Mouse (Mus musculus) layer of hippocampus, postnatal 10 days (tissue): ENCODE results near the gene Otop3. TPM values are rescaled to one million over a fixed set of nuclear protein-coding genes. Genes with fewer than 3 reads are reported as not detected.
A peak's percentile ranks its signal among the peaks of the same experiment; 100 is the strongest.
"Not testable (repeated sequence)": the region's sequence is repeated elsewhere in the genome, so short reads cannot be mapped to it uniquely, and the experiment has no call there.

Experiments
- DNase-seq, 2 experiments: peaks; one replicate each; pipeline ENCODE4 v3.0.0; 2021; ENCODE audit warnings: low spot score in 2 of 2
- total RNA-seq, 2 experiments: library from RNA; stranded (reverse); gene quantifications; 2 replicates each; pipeline ENCODE4 v1.2.3; 2021

Gene Otop3
- total RNA-seq, 2 experiments from 2014 or later: 0.45 to 0.53 TPM

- DNase-seq: no peak
Measured at GRCm38 (mm10) chr11:115366039-115366705, 31.6 kb downstream of the Otop3 start.

DNA sequence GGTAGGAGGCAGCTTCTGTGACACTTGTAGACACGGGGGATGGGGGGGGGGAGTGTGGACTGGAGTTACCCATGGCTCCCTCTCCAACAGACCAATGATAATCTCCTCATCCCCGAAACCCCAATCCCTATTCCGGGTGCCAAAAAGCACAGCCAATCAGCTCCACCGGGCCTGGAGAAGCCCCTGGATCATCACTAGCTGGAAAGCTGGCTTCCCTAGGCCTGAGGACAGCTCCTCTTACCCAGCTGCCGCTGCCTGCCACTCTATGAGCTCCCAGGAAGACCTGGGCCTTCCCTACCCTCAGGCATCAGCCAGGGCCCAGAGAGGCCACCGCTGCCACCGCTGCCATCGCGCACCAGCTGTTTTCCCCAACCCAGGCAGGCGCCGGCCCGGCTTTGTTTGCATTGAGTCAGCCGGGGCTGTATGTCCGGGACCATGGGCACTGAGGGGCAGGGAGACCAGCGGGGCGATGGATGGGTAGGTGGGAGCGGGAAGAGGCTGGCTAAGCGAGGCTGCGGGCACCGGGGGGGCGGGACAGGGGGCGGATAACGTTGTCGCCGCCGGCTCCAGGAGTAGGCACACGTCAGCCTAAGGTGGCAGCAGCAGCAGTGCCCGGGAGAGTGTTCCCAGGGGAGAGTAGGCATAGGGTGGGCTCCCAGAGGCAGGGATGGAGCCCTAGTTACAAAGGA, 32.3 kb downstream of the Otop3 start:
- peak; percentile 60 to 67 for DNase-seq

- DNase-seq: peak; percentile 81 to 85
Measured at GRCm38 (mm10) chr11:115367395-115367944, 32.9 kb downstream of the Otop3 start, which contains the start of gene Hid1. Gene Hid1 (minus strand): TSS chr11:115367756.

GRCm38 (mm10) chr11:115370368-115370767, 35.8 kb downstream of the Otop3 start:
- no peak for DNase-seq

DNA sequence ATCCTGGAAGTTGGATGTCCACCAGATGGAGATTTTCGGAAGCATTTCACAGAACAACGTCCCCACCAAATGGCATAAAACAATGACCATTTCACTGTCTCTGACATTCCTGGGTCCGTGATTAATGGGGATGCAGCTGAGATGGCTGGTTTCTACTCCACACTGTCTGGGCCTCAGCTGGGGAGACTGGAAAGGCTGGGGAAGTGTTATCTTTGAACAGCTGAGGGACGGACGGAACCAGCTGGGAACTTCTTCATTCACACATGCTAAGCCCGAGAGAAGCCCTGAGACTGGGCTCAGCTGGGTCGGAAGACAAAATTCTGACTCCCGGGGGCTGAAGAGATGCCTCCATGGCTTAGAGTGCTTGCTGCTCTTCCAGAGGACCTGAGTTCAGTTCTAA, 36.8 kb downstream of the Otop3 start:
- no peak for DNase-seq

DNA sequence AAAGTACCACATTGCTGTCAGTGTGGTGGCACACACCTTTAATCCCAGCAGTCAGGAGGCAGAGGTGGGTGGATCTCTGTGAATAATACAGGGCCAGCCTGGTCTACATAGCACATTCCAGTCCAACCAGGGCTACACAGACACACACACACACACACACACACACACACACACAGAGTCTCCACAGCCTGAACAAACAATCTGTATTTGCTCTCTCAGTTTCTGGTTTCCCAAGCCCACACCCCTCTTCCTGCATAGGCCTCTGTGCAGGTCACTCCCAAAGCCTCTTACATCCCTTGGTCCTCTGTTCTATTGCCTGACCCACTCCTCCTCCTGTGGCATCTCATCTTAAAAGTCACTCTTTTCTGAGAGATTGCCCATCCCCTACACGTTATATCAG, 37.5 kb downstream of the Otop3 start:
- DNase-seq: no peak

GRCm38 (mm10) chr11:115372737-115373136, 38.2 kb downstream of the Otop3 start:
- DNase-seq: no peak

GRCm38 (mm10) chr11:115373805-115374694, 39.5 kb downstream of the Otop3 start:
- DNase-seq: peak; percentile 77 to 80

DNA sequence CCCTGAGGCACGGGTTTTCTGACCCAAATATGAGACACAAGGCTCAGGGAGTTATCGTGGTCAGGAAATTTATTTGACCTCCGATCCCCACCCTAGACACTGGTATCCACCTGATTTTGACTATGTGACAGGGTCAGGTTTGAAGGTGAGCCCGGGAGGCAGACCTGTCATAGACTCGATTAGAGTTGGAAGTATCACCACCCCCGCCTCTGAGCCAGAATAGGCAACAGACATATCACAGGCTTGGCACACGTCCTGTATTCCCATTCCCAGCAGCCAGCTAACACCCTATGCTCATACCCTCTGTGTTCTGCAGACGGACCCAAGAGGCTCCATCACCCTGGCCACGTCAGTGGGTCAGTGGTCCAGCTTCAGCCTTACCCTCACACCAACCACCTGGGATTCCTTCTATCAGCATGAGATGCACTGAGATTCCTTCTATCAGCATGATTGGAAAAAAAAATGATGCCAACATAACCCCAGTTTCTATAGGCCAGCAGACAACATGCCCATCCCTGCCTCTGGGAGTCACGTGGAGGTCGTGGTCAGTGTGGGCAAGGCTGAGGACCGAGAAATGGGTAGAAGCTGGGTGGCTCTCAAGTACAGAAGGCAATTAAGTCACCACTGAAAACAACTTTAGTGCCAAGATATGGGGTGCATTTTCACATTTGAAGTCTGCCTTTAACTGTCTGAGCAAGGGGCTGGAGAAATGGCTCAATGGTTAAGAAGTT, 40.3 kb downstream of the Otop3 start:
- peak; percentile 44 to 55 for DNase-seq

DNA sequence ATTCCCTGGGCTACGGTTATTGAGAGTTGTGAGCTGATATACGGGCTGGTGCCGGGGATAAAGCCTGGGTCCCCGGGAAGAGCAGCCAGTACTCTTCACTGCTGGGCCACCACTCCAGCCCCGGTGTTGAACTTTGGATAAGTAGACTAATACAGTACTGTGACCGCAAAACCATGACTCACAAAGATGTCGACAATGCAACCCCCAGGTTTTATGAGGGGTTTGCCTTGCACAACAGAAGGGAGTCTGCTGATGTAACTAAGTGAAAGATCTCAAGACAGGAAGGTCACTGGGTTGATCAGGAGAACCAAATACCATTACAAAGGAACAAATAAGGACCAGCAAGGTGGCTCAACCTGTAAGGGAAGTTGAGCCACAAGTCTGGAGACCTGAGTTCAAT, 42.2 kb downstream of the Otop3 start:
- DNase-seq: no peak

- no peak for DNase-seq
Measured at GRCm38 (mm10) chr11:115377254-115377653, 42.7 kb downstream of the Otop3 start.

GRCm38 (mm10) chr11:115377854-115378253, 43.3 kb downstream of the Otop3 start:
- no peak for DNase-seq

DNA sequence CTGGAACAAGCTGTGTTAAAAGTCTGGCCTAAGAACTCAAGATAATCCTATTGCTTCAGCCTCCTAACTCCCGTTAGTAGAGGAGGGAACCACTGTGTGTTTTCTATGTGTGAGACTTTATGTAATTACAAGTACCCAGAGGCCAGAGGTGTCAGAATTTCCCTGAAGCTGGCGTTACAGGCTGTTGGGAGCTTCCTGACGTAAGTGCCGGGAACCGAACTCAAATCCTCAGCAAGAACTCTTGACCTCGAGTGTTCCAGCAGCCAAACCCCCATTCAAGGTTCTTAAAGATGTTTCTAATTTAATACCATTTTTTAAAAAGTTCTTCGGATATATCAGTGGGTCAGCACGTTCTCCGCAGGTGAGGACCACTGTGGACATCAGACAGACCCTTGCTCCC, 46.7 kb downstream of the Otop3 start:
- no peak for DNase-seq

- DNase-seq: peak; percentile 84 to 90
Measured at GRCm38 (mm10) chr11:115381743-115382539, 47.4 kb downstream of the Otop3 start, which contains the start of gene Cdr2l. Gene Cdr2l (plus strand): TSS chr11:115381916.

DNA sequence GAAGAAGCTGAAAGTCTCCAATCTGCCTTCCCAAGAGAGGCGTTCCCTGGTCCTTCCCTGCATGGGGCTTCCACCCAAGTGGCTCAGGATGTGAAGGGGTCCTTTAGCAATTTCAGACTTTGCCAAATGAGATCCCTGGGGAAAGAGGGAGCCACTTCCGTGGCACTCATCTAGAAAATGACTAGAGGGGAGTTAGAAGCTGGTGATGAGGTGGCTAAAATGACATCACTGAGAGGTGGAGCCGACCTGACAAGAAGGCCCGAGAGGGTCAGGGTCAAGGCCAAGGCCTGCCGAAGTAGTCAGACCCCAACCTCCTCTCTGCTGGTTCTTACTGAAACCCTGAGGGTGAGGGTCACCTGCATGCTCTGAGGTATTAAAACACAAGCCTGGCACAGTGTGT, 48.4 kb downstream of the Otop3 start:
- no peak for DNase-seq

- DNase-seq: peak; percentile 55 to 62
Measured at GRCm38 (mm10) chr11:115383701-115384474, 49.4 kb downstream of the Otop3 start.

- no peak for DNase-seq
Measured at GRCm38 (mm10) chr11:115384587-115384986, 50.1 kb downstream of the Otop3 start.

DNA sequence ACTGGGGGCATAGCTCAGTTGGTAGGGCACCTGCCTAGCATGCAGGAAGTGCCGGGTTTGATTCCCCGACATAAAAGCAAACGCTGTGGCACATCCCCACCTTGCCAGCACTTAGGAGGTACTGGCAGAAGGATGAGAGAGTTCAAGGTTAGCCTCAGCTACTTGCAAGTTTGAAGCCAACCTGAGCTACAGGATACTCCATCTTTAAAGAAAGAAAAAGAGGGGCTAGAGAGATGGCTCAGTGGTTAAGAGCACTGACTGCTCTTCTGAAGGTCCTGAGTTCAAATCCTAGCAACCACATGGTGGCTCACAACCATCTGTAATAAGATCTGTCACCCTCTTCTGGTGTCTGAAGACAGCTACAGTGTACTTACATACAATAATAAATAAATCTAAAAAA, 52.3 kb downstream of the Otop3 start:
- not testable (repeated sequence) for DNase-seq

GRCm38 (mm10) chr11:115391358-115391757, 56.8 kb downstream of the Otop3 start:
- DNase-seq: no peak
